Mouse (Mus musculus) CH12.LX (cell line): ENCODE data around the gene Vps9d1.

Experiments used
- BHLHE40 ChIP-seq: IDR thresholded peaks from 2 replicates; pipeline ENCODE4 v1.6.1; 2011; ENCODE audit warnings: mild to moderate bottlenecking, low read depth, low read length, improper control_type of control experiment
- CTCF ChIP-seq, 2 experiments: IDR thresholded peaks in 1 of 2; conservative IDR thresholded peaks in 1 of 2; 2 replicates each; pipeline ENCODE4 v1.5.1; 2011 to 2012; ENCODE audit warnings: low read depth in 2 of 2, low read length in 2 of 2, improper control_type of control experiment in 1 of 2, inconsistent platforms in 1 of 2, mild to moderate bottlenecking in 1 of 2, moderate library complexity in 1 of 2
- ETS1 ChIP-seq: conservative IDR thresholded peaks from 2 replicates; pipeline ENCODE4 v1.6.1; 2012; ENCODE audit warnings: low read depth, mild to moderate bottlenecking, inconsistent platforms, low read length, improper control_type of control experiment, moderate library complexity
- PAX5 ChIP-seq: IDR thresholded peaks from 2 replicates; pipeline ENCODE4 v1.6.1; 2012; ENCODE audit warnings: low read length, inconsistent platforms, mixed read lengths
- POLR2A ChIP-seq: IDR thresholded peaks from 2 replicates; pipeline ENCODE4 v1.6.1; 2011; ENCODE audit warnings: low read depth, mild to moderate bottlenecking, improper control_type of control experiment, low read length
- RCOR1 ChIP-seq: conservative IDR thresholded peaks from 2 replicates; pipeline ENCODE4 v1.6.1; 2012; ENCODE audit warnings: low read depth, mild to moderate bottlenecking, inconsistent platforms, low read length, improper control_type of control experiment
- ZC3H11A ChIP-seq: IDR thresholded peaks from 2 replicates; pipeline ENCODE4 v1.6.1; 2012; ENCODE audit warnings: low read depth, mild to moderate bottlenecking, inconsistent platforms, low read length, improper control_type of control experiment
- ZNF384 ChIP-seq: IDR thresholded peaks from 2 replicates; pipeline ENCODE4 v1.6.1; 2012; ENCODE audit warnings: low read depth, low read length, improper control_type of control experiment, inconsistent platforms

DNA sequence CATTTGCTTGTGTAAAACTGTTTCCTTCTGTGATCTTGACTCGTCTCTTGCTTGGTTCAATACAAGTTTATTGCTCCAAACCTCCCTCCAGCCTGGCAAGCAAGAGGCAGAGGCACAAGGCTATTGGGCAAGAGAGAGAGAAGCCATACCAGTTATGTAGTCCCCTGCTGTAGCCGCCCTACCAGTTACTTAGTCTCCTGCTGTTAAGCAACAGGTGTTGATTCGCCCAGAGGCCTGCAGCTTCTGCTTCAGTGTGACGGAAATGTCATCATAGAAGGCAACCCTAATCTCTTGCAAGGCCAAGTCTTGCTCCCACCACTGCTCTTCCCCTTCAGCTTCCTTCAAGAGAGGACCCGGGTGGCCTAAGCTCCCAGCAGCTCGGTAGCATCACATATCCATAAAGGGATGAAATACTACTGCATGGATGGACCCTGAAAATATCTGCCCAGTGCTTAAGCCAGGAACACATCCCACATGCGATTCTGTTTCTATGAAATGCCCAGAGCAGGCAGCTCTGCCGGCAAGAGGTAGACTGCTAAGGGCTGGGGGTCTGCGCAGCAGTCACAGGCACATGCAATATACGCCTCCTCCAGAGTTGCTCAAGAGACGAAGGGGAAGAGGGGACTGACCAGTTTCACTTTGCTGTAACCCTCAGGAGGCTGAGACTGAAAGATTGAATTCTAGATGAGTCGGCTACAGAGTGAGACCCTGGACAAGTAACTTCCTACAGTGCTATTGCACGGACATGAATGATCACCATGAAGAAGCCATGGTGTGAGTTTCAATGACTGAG, 26.4 kb upstream of the Vps9d1 start:
- TF ChIP-seq ETS1 (no peak), ZC3H11A (no peak), POLR2A (no peak), BHLHE40 (no peak), RCOR1 (no peak), CTCF (conservative IDR thresholded peaks at IDR 0.05 in 1 of 2, IDR thresholded peaks at IDR 0.05 in 1 of 2; ENCODE audit: low read depth in 2 of 2, low read length in 2 of 2) (no peak), ZNF384 (no peak), PAX5 (no peak)
